Mouse (Mus musculus): Measurements from ENCODE around the gene Tmem163. TPM values are rescaled to one million over a fixed set of nuclear protein-coding genes. Genes with fewer than 3 reads are reported as not detected.

The Tmem163 gene
- polyA plus RNA-seq, 1 experiment from 2014 or later = 0.48 TPM

- Histone ChIP-seq H3K9me3 (ENCODE audit: control insufficient read depth, low read length) (no peaks in the 10 kb centered on the region), H3K27me3 (replicated peaks; ENCODE audit: control insufficient read depth, insufficient read depth, low read length) (no peaks in the 10 kb centered on the region), H3K27ac (ENCODE audit: low read length) (no peak overlapping the region), H3K9ac (ENCODE audit: low read depth, low read length) (no peak overlapping the region), H3K4me3 (ENCODE audit: low read length) (no peak overlapping the region), H3K4me2 (ENCODE audit: low read depth, low read length) (no peak overlapping the region), H3K4me1 (ENCODE audit: control insufficient read depth, insufficient read depth, low read length) (no peaks in the 10 kb centered on the region), H3K36me3 (ENCODE audit: control insufficient read depth, insufficient read depth, low read length) (no peaks in the 10 kb centered on the region)
- ATAC-seq = no peak
- 88% methylated on average over 7 of the region's 7 CpGs for WGBS
These were observed 102.3 kb downstream of the Tmem163 start for GRCm38 (mm10) chr1:127577083-127577482.

GRCm38 (mm10) chr1:127576563-127576962 is 102.8 kb downstream of the Tmem163 start:
- H3K36me3 ChIP-seq (ENCODE audit: control insufficient read depth, insufficient read depth, low read length) = no peaks in the 10 kb centered on the region
- H3K4me1 ChIP-seq (ENCODE audit: control insufficient read depth, insufficient read depth, low read length) = no peaks in the 10 kb centered on the region
- no peak overlapping the region for H3K4me3 ChIP-seq (ENCODE audit: low read length)
- no peak overlapping the region for H3K4me2 ChIP-seq (ENCODE audit: low read depth, low read length)
- H3K27ac ChIP-seq (ENCODE audit: low read length) = no peak overlapping the region
- no peak for ATAC-seq
- no peaks in the 10 kb centered on the region for H3K9me3 ChIP-seq (ENCODE audit: control insufficient read depth, low read length)
- no peak overlapping the region for H3K9ac ChIP-seq (ENCODE audit: low read depth, low read length)
- no peaks in the 10 kb centered on the region for H3K27me3 ChIP-seq (replicated peaks; ENCODE audit: control insufficient read depth, insufficient read depth, low read length)
- 52% methylated on average over 8 of the region's 8 CpGs for WGBS

GRCm38 (mm10) chr1:127576143-127576542 is 103.2 kb downstream of the Tmem163 start:
- H3K27ac ChIP-seq (ENCODE audit: low read length) = no peak overlapping the region
- H3K4me3 ChIP-seq (ENCODE audit: low read length) = no peak overlapping the region
- WGBS = 57% methylated on average over 3 of the region's 3 CpGs
- H3K4me1 ChIP-seq (ENCODE audit: control insufficient read depth, insufficient read depth, low read length) = no peaks in the 10 kb centered on the region
- H3K9ac ChIP-seq (ENCODE audit: low read depth, low read length) = no peak overlapping the region
- H3K4me2 ChIP-seq (ENCODE audit: low read depth, low read length) = no peak overlapping the region
- H3K27me3 ChIP-seq (replicated peaks; ENCODE audit: control insufficient read depth, insufficient read depth, low read length) = no peaks in the 10 kb centered on the region
- no peak for ATAC-seq
- no peaks in the 10 kb centered on the region for H3K36me3 ChIP-seq (ENCODE audit: control insufficient read depth, insufficient read depth, low read length)
- H3K9me3 ChIP-seq (ENCODE audit: control insufficient read depth, low read length) = no peaks in the 10 kb centered on the region

DNA sequence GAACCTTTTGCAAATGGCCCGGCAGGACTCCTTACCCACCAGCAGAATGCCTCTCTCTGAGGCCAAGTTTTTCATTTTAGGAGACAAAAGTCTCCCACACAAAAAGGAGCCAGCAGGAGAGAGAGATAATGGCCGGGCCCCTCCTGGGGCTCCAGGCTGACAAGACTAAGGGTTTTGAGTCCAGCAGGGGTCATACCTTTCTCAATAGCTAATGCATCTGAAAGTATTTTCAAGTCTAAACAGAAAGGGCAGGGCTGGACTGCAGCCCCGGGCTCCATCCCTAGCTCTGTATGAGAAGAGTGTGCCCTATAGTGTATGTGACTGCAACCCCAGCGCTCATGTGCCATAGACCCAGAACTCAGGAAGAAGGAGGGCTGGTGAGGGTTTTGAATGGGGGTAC is 103.7 kb downstream of the Tmem163 start:
- WGBS = 43% methylated on average over 4 of the region's 4 CpGs
- no peak for ATAC-seq
- no peak overlapping the region for H3K4me2 ChIP-seq (ENCODE audit: low read depth, low read length)
- H3K27me3 ChIP-seq (replicated peaks; ENCODE audit: control insufficient read depth, insufficient read depth, low read length) = no peaks in the 10 kb centered on the region
- no peak overlapping the region for H3K27ac ChIP-seq (ENCODE audit: low read length)
- no peaks in the 10 kb centered on the region for H3K9me3 ChIP-seq (ENCODE audit: control insufficient read depth, low read length)
- no peaks in the 10 kb centered on the region for H3K4me1 ChIP-seq (ENCODE audit: control insufficient read depth, insufficient read depth, low read length)
- H3K9ac ChIP-seq (ENCODE audit: low read depth, low read length) = no peak overlapping the region
- no peak overlapping the region for H3K4me3 ChIP-seq (ENCODE audit: low read length)
- H3K36me3 ChIP-seq (ENCODE audit: control insufficient read depth, insufficient read depth, low read length) = no peaks in the 10 kb centered on the region

GRCm38 (mm10) chr1:127573186-127573585 is 106.2 kb downstream of the Tmem163 start:
- Histone ChIP-seq H3K9ac (ENCODE audit: low read depth, low read length) (no peak overlapping the region), H3K4me2 (ENCODE audit: low read depth, low read length) (no peak overlapping the region), H3K27ac (ENCODE audit: low read length) (no peak overlapping the region), H3K4me3 (ENCODE audit: low read length) (no peak overlapping the region), H3K27me3 (replicated peaks; ENCODE audit: control insufficient read depth, insufficient read depth, low read length) (no peaks in the 10 kb centered on the region), H3K9me3 (ENCODE audit: control insufficient read depth, low read length) (no peaks in the 10 kb centered on the region), H3K4me1 (ENCODE audit: control insufficient read depth, insufficient read depth, low read length) (no peaks in the 10 kb centered on the region), H3K36me3 (ENCODE audit: control insufficient read depth, insufficient read depth, low read length) (no peaks in the 10 kb centered on the region)
- WGBS = 84% methylated on average over 3 of the region's 3 CpGs
- ATAC-seq = no peak

- Histone ChIP-seq H3K27ac (ENCODE audit: low read length) (no peak overlapping the region), H3K9ac (ENCODE audit: low read depth, low read length) (no peak overlapping the region), H3K4me2 (ENCODE audit: low read depth, low read length) (no peak overlapping the region), H3K4me1 (ENCODE audit: control insufficient read depth, insufficient read depth, low read length) (no peaks in the 10 kb centered on the region), H3K36me3 (ENCODE audit: control insufficient read depth, insufficient read depth, low read length) (no peaks in the 10 kb centered on the region), H3K9me3 (ENCODE audit: control insufficient read depth, low read length) (no peaks in the 10 kb centered on the region), H3K27me3 (replicated peaks; ENCODE audit: control insufficient read depth, insufficient read depth, low read length) (no peaks in the 10 kb centered on the region), H3K4me3 (ENCODE audit: low read length) (no peak overlapping the region)
- WGBS = 70% methylated on average over 3 of the region's 3 CpGs
- no peak for ATAC-seq
These were observed 110.7 kb downstream of the Tmem163 start for GRCm38 (mm10) chr1:127568641-127569040.

GRCm38 (mm10) chr1:127556486-127556845 is 122.9 kb downstream of the Tmem163 start:
- 42% methylated on average over 2 of the region's 2 CpGs for WGBS
- Histone ChIP-seq H3K27ac (ENCODE audit: low read length) (no peak overlapping the region), H3K4me3 (ENCODE audit: low read length) (no peak overlapping the region), H3K36me3 (ENCODE audit: control insufficient read depth, insufficient read depth, low read length) (no peaks in the 10 kb centered on the region), H3K4me1 (ENCODE audit: control insufficient read depth, insufficient read depth, low read length) (no peaks in the 10 kb centered on the region), H3K9me3 (ENCODE audit: control insufficient read depth, low read length) (no peaks in the 10 kb centered on the region), H3K9ac (ENCODE audit: low read depth, low read length) (no peak overlapping the region), H3K27me3 (replicated peaks; ENCODE audit: control insufficient read depth, insufficient read depth, low read length) (no peaks in the 10 kb centered on the region), H3K4me2 (ENCODE audit: low read depth, low read length) (no peak overlapping the region)
- ATAC-seq = no peak

GRCm38 (mm10) chr1:127555822-127556485 is 123.4 kb downstream of the Tmem163 start:
- 43% methylated on average over 6 of the region's 6 CpGs for whole genome bisulfite sequencing
- Histone ChIP-seq H3K4me3 (ENCODE audit: low read length) (no peak overlapping the region), H3K9me3 (ENCODE audit: control insufficient read depth, low read length) (no peaks in the 10 kb centered on the region), H3K27ac (ENCODE audit: low read length) (no peak overlapping the region), H3K4me2 (ENCODE audit: low read depth, low read length) (no peak overlapping the region), H3K36me3 (ENCODE audit: control insufficient read depth, insufficient read depth, low read length) (no peaks in the 10 kb centered on the region), H3K9ac (ENCODE audit: low read depth, low read length) (no peak overlapping the region), H3K4me1 (ENCODE audit: control insufficient read depth, insufficient read depth, low read length) (no peaks in the 10 kb centered on the region), H3K27me3 (replicated peaks; ENCODE audit: control insufficient read depth, insufficient read depth, low read length) (no peaks in the 10 kb centered on the region)
- ATAC-seq = no peak

GRCm38 (mm10) chr1:127548078-127548477 is 131.3 kb downstream of the Tmem163 start:
- H3K9me3 ChIP-seq (ENCODE audit: control insufficient read depth, low read length) = no peaks in the 10 kb centered on the region
- ATAC-seq = no peak
- H3K27me3 ChIP-seq (replicated peaks; ENCODE audit: control insufficient read depth, insufficient read depth, low read length) = no peaks in the 10 kb centered on the region
- no peaks in the 10 kb centered on the region for H3K4me1 ChIP-seq (ENCODE audit: control insufficient read depth, insufficient read depth, low read length)
- H3K9ac ChIP-seq (ENCODE audit: low read depth, low read length) = no peak overlapping the region
- no peaks in the 10 kb centered on the region for H3K36me3 ChIP-seq (ENCODE audit: control insufficient read depth, insufficient read depth, low read length)
- no peak overlapping the region for H3K4me2 ChIP-seq (ENCODE audit: low read depth, low read length)
- H3K27ac ChIP-seq (ENCODE audit: low read length) = no peak overlapping the region
- WGBS = 70% methylated on average over 4 of the region's 4 CpGs
- H3K4me3 ChIP-seq (ENCODE audit: low read length) = no peak overlapping the region

GRCm38 (mm10) chr1:127542756-127543155 is 136.6 kb downstream of the Tmem163 start:
- Histone ChIP-seq H3K9ac (ENCODE audit: low read depth, low read length) (no peak overlapping the region), H3K27ac (ENCODE audit: low read length) (no peak overlapping the region), H3K27me3 (replicated peaks; ENCODE audit: control insufficient read depth, insufficient read depth, low read length) (no peaks in the 10 kb centered on the region), H3K4me2 (ENCODE audit: low read depth, low read length) (no peak overlapping the region), H3K4me3 (ENCODE audit: low read length) (no peak overlapping the region), H3K9me3 (ENCODE audit: control insufficient read depth, low read length) (no peaks in the 10 kb centered on the region), H3K4me1 (ENCODE audit: control insufficient read depth, insufficient read depth, low read length) (no peaks in the 10 kb centered on the region), H3K36me3 (ENCODE audit: control insufficient read depth, insufficient read depth, low read length) (no peaks in the 10 kb centered on the region)
- 26% methylated on average over 1 of the region's 1 CpGs for WGBS
- ATAC-seq = no peak

Measured in intestine, embryonic 16.5 days (tissue).